Mouse (Mus musculus): ENCODE data around the gene Abraxas2. TPM values are rescaled to one million over a fixed set of nuclear protein-coding genes. Genes with fewer than 3 reads are reported as not detected.

Gene Abraxas2
- total RNA-seq (2017): 56.4 and 67.7 TPM in 2 replicates

- peak; percentile 99 for ATAC-seq (ENCODE audit: extremely low read depth, insufficient number of reproducible peaks, low FRiP score, poor library complexity, severe bottlenecking)
Measured at GRCm38 (mm10) chr7:132859042-132859958, at the start of gene Abraxas2. TSS of gene Abraxas2 (plus strand) at chr7:132859225.

- ATAC-seq (ENCODE audit: extremely low read depth, insufficient number of reproducible peaks, low FRiP score, poor library complexity, severe bottlenecking): no peak
Measured at GRCm38 (mm10) chr7:132809721-132810120, 49.3 kb upstream of the Abraxas2 start.

GRCm38 (mm10) chr7:132810368-132810767 is 48.7 kb upstream of the Abraxas2 start:
- ATAC-seq (ENCODE audit: extremely low read depth, insufficient number of reproducible peaks, low FRiP score, poor library complexity, severe bottlenecking): no peak

- peak; percentile 67 for ATAC-seq (ENCODE audit: extremely low read depth, insufficient number of reproducible peaks, low FRiP score, poor library complexity, severe bottlenecking)
Measured at GRCm38 (mm10) chr7:132810879-132811278, 48.1 kb upstream of the Abraxas2 start.

GRCm38 (mm10) chr7:132811716-132812618 is 47.1 kb upstream of the Abraxas2 start:
- ATAC-seq (ENCODE audit: extremely low read depth, insufficient number of reproducible peaks, low FRiP score, poor library complexity, severe bottlenecking): no peak

- ATAC-seq (ENCODE audit: extremely low read depth, insufficient number of reproducible peaks, low FRiP score, poor library complexity, severe bottlenecking): peak; percentile 38
Measured at GRCm38 (mm10) chr7:132812619-132813415, 46.2 kb upstream of the Abraxas2 start.

GRCm38 (mm10) chr7:132813416-132814088 is 45.5 kb upstream of the Abraxas2 start, which contains the start of gene Fam53b:
TSS of gene Fam53b (minus strand) at chr7:132813886.
- ATAC-seq (ENCODE audit: extremely low read depth, insufficient number of reproducible peaks, low FRiP score, poor library complexity, severe bottlenecking): peak; percentile 35

- no peak for ATAC-seq (ENCODE audit: extremely low read depth, insufficient number of reproducible peaks, low FRiP score, poor library complexity, severe bottlenecking)
Measured at GRCm38 (mm10) chr7:132814089-132814450, 45.0 kb upstream of the Abraxas2 start.

- ATAC-seq (ENCODE audit: extremely low read depth, insufficient number of reproducible peaks, low FRiP score, poor library complexity, severe bottlenecking): no peak
Measured at GRCm38 (mm10) chr7:132815081-132815480, 43.9 kb upstream of the Abraxas2 start.

GRCm38 (mm10) chr7:132816528-132816927 is 42.5 kb upstream of the Abraxas2 start:
- no peak for ATAC-seq (ENCODE audit: extremely low read depth, insufficient number of reproducible peaks, low FRiP score, poor library complexity, severe bottlenecking)

- no peak for ATAC-seq (ENCODE audit: extremely low read depth, insufficient number of reproducible peaks, low FRiP score, poor library complexity, severe bottlenecking)
Measured at GRCm38 (mm10) chr7:132817056-132817455, 42.0 kb upstream of the Abraxas2 start.

- no peak for ATAC-seq (ENCODE audit: extremely low read depth, insufficient number of reproducible peaks, low FRiP score, poor library complexity, severe bottlenecking)
Measured at GRCm38 (mm10) chr7:132820692-132821091, 38.3 kb upstream of the Abraxas2 start.

GRCm38 (mm10) chr7:132823832-132824231 is 35.2 kb upstream of the Abraxas2 start:
- ATAC-seq (ENCODE audit: extremely low read depth, insufficient number of reproducible peaks, low FRiP score, poor library complexity, severe bottlenecking): no peak

GRCm38 (mm10) chr7:132824346-132825022 is 34.5 kb upstream of the Abraxas2 start:
- ATAC-seq (ENCODE audit: extremely low read depth, insufficient number of reproducible peaks, low FRiP score, poor library complexity, severe bottlenecking): no peak

- no peak for ATAC-seq (ENCODE audit: extremely low read depth, insufficient number of reproducible peaks, low FRiP score, poor library complexity, severe bottlenecking)
Measured at GRCm38 (mm10) chr7:132830955-132831354, 28.1 kb upstream of the Abraxas2 start.

- ATAC-seq (ENCODE audit: extremely low read depth, insufficient number of reproducible peaks, low FRiP score, poor library complexity, severe bottlenecking): no peak
Measured at GRCm38 (mm10) chr7:132841287-132841686, 17.7 kb upstream of the Abraxas2 start.

GRCm38 (mm10) chr7:132842455-132842854 is 16.6 kb upstream of the Abraxas2 start:
- no peak for ATAC-seq (ENCODE audit: extremely low read depth, insufficient number of reproducible peaks, low FRiP score, poor library complexity, severe bottlenecking)

GRCm38 (mm10) chr7:132843152-132843551 is 15.9 kb upstream of the Abraxas2 start:
- no peak for ATAC-seq (ENCODE audit: extremely low read depth, insufficient number of reproducible peaks, low FRiP score, poor library complexity, severe bottlenecking)
